Mouse (Mus musculus) spleen, postnatal 10 days (tissue): Measurements from ENCODE around the gene Wrap73.
A peak's percentile ranks its signal among the peaks of the same experiment; 100 is the strongest.

Experiments used
- DNase-seq, 2 experiments: peaks; one replicate each; pipeline ENCODE4 v3.0.0; 2021 to 2022; ENCODE audit warnings: low spot score in 2 of 2

Gene Wrap73

DNA sequence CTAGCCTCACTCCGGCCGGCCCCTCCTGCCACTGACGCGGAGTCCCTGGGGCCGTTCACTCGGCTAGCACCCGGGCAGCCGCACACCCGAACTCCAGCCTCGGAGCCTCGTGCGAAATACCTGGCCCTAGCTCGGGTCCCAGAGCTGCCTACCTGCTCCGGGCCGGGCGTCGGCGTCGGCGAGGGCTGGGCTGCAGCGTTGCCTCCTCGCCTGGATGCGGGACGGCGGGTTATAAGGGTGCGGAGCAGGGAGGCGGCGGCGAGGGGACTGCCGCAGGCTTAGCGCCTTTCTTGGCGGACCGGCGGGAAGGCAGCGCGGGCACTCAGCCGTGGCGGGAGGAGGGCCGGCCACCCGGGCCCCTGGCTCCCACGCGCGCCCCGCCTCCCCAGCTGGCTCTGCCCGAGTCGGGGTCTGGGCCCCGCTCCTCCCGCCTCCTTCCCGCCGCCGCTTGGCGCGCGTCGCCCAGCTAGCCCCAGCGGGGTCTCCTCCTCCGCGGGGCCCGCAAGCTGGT, 2.4 kb upstream of the Wrap73 start:
- DNase-seq = no peak

GRCm38 (mm10) chr4:154140182-154140212, 2.2 kb upstream of the Wrap73 start, which contains the start of gene Trp73:
Trp73 (minus strand) TSS chr4:154140208.
- DNase-seq = no peak

GRCm38 (mm10) chr4:154140213-154141008, 1.8 kb upstream of the Wrap73 start:
- no peak for DNase-seq

DNA sequence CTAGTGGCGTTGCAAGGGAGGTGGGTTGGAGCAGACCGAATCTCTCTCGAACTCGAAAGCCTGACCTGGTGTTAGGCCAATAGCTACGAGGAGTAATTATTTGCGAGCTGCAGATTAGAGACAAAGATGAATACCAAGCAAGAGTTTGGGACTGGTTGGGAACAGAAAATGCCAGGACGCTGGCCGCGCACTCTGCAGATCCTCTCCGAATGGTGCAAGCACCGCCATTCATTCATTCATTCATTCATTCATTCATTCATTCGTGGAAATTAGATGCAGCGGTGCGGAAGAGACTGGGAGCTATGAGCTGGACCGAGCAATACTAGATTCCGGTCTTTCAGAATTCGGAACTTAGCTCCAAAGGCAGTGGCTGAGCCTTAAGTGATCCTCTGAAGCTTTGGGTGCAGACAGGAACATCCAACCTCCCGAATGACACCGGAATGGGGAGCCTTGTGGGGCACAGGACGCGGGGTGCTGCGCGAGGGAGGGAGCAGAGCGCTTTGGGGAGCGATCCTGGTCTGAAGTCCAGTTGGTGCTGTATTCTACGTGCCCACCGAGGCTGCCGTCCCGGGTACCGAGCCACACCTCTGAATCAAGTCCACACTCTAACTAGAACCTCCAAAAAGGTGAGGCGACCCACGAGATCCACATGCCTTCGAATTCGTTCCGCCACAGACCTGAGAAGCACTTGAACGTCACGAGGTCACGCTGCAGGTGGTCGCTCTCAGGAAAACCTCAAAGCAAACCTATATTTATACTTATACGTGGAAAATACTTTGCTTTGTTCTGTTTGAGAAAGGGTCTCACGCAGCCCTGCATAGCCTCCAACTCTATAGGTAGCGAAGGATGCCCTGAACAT, 934 bp upstream of the Wrap73 start:
- peak in 1 of 2 experiments; percentile 17 for DNase-seq

DNA sequence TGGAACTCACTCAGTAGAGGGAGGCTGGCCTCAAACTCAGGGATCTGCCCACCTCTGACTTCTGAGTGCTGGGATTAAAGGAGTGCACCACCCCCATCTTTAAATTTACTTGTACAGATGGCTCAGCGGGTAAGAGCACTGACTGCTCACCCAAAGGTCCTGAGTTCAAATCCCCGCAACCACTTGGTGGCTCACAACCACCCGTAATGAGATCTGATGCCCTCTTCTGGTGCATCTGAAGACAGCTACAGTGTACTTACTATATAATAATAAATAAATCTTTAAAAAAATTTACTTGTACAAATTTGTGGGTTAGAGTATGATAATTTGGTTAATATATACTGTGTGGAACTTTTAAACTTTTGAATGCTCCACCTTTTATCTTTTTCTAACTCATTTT, 2.5 kb downstream of the Wrap73 start:
- no peak for DNase-seq

DNA sequence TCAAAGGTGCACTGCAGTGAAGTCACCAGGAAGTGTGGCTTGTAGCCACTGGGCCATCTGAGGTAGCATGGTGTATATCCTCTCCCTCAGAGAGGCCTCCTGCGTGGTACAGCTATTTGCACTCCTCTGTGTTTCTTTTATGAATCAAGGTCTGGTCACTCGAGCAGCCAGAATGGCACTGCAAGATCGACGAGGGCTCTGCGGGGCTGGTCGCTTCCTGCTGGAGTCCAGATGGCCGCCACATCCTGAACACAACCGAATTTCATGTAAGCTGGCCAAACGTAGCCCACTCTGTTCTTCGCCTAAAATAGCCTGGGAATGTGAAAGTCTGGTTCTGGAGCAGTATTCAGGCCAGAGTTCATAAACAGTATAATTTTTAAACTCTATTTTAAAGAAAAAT, 4.2 kb downstream of the Wrap73 start:
- DNase-seq = no peak

DNA sequence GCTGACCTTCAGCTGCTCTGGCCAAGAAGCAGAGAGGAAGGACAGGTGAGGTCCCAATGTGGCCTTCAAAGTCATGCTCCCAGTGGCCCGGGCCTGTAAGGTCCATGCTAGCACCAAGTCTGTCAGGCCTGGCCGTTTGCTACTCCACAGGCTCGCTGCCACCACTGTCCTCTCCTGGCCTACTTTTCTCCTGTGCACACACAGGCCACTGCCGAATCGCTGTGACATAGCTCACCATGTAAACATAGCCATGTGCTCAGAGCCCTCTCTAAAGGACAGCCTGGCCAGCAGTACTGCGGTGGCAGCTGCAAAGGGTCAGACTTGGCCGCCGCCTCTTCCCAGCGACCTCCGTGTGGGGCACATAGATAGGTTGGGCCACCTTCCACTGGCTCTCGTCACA, 11.9 kb downstream of the Wrap73 start:
- no peak for DNase-seq

DNA sequence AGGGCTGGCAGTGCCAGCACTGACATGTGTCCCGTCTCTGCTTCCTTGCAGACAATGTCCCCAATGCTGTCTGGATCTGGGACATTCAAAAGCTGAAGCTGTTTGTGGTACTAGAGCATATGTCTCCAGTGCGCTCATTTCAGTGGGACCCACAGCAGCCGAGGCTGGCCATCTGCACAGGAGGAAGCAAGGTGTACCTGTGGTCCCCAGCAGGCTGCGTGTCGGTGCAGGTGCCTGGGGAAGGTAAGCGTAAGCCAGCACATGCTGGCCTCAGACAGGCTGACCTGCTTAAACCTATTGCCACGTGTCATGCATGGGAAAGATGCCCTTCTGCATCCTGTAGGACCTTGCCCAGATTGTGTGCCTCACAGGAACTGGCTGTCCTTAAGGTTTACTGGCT, 13.9 kb downstream of the Wrap73 start:
- DNase-seq = no peak

GRCm38 (mm10) chr4:154157970-154158662, 15.9 kb downstream of the Wrap73 start:
- peak in 1 of 2 experiments; percentile 17 for DNase-seq

DNA sequence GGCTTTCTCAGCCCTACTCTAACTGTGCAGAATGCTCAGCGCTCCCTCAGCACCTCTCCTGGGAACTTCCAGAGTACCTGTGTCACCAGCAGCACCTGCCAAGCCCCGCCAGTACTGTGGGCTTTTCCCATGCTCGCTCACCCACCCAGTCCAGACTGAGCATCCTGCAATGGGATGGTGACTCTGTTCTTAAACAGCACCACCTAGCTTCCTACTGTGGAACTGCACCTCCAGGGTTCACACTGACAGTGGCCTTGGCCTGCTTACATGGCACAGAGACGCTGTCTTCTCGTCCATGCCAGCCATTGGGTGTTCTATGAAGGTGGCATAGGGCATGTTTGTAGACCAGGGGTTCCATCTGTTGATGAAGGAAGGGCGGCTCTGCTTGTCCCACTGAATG, 16.8 kb downstream of the Wrap73 start:
- DNase-seq = peak; percentile 90 to 93

- DNase-seq = peak in 1 of 2 experiments; percentile 73
Observed at GRCm38 (mm10) chr4:154159961-154160537, 17.9 kb downstream of the Wrap73 start.

- DNase-seq = peak; percentile 98
Observed at GRCm38 (mm10) chr4:154160538-154161390, 18.6 kb downstream of the Wrap73 start, which contains the start of gene Tprgl. Tprgl (minus strand) TSS chr4:154160666.

DNA sequence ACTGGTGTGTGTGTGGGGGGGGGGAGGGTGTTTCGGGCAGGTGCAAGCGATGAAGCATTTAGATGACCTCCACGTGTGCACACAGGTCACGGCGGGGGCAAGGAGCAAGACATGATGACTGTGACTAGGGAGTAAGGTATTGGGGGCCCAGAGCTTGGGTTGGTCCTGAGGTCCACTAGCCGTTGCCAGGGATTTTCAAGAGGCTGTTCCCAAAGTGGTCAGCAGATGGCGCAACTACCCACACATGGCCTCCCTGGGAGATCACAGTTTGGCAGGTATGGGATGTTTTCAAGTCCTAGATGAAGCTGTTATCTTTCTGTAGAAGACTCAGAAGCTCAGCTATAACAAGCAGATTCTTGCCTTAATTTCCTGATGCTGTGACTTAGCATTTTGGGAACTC, 21.1 kb downstream of the Wrap73 start:
- peak; percentile 78 to 89 for DNase-seq

- peak; percentile 48 to 81 for DNase-seq
Observed at GRCm38 (mm10) chr4:154167053-154167452, 24.9 kb downstream of the Wrap73 start.

DNA sequence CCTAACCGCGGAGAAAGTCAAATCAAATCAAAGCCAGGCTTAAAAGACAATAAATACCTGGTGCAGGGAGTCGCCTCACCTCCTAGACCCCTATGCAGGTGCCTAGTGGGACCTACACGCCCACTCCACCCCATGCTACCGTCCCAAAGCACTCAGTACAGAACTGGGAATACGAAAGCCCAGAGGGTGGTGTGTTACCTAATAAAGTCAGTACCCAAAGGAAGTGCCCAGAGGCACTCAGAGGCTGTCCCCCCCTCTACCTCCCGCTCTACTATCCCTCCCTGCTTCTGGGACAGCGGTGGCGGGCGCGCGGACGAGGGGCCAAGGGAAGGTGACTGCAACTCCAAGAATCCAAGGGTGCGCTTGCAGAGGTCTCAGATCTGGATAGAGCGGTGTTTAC, 27.8 kb downstream of the Wrap73 start:
- no peak for DNase-seq

DNA sequence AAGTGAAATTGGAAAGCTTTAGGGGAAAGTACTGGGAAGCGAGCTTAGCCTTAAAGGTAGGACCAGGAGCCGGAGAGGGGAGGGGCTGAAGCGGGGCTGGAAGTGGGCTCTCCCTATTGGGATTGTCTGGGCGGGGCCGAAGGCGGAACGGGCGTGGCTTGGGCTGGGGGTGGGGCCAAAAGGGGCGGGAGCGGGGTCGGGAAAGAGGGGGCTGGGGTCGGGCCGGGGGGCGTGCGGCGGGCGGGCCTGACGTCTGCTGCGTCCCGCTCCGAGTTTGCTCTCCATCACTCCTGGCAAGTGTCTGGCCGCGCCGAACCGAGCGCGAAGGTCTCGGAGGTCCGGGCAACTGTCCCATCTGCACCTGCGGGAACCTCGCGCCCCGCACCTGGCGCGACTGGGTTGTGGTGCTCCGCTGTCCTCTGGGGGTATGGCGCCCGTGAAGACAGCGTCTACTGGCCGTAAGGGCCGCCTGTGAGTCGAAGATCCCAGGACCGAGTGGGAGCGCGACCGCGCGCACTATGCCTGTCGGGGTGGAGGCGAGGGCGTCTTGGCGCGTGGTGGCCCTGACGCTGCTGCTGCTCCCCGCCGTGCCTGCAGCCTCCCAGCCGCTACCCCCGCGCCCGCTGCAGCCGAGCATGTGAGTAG, 28.5 kb downstream of the Wrap73 start, which contains the start of gene Megf6:
Gene Megf6 (plus strand): TSS at position 225 of the 645 bp plus-strand sequence.
- DNase-seq = no peak

DNA sequence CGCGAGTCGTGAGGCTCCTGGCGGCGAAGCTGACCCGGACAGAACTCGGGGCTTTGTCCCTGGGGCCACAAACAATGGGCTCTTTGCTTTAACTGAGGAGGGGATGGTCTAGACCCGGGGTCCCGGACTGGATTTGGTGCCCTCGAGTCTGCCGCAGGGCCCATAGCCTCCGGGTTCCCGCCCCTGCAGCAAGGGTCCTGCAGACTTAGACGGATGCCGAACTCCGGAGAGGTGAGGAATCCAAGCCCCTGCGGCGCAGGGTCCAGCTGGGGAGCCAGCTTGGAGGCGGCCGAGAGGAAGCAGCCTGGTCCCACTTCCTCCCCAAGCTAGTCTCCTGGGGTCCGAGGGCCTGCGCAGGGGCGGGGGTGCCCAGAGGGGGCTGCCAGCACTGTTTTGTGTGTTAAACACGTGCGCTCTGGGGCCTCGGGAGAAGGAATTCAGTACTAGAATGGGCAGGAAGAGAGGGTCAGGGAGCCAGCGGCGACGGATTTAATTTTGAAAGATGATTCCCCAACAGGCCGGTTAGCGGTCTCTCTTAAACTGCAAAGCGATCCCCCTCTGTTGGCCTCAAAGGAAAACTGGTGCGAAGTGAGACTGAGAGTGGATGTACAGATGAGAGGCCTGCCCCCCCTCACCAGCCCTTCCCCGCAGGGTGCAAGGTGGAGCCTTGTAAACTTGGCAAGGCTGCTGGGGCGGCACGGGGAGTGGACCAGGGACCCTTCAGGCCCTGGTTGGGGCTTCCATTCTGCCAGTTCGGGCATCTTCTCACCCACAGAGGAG, 29.2 kb downstream of the Wrap73 start:
- no peak for DNase-seq

DNA sequence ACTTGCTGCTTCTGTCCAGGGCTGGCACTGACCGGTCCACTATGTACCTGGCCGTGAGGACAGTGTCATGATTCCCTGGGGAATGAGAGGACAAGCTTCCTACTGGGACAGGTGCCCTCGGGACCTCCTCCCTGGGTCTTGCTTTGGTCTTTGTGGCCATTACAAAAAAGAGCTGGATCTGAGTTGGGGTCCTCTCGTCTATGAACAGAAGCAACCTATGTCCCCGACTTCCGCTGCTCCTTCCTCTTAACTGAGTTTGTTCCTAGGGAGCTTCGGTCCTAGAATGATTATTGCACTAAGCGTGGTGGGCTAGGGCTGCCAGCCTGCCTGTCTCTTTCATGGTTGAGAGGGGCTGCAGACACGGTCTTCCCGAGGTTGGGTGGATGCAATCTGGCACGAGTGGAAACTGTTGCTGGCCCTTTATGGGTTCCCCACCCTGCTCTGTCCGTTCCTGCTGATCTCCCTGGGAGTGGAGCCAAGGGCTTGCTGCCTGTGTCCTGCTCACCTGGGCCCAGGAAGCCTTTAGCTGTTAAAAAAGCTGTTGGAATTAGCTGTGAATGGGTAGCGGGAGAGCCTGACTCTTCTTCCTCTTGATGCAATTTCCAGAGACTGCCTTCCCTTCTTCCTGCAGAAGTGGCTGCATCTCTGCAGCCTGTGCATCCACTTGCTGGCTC, 29.9 kb downstream of the Wrap73 start:
- no peak for DNase-seq

- no peak for DNase-seq
Observed at GRCm38 (mm10) chr4:154177257-154177656, 35.1 kb downstream of the Wrap73 start.
